Mouse (Mus musculus) embryonic facial prominence, embryonic 11.5 days (tissue): Measurements from ENCODE around the gene Gas2l2. TPM values are rescaled to one million over a fixed set of nuclear protein-coding genes. Genes with fewer than 3 reads are reported as not detected.

ENCODE experiments used
- ATAC-seq: fragments of 200-750 bp; cut with Nextera tagmentation; replicated peaks from 2 replicates; pipeline ENCODE4 v1.8.0; 2017; ENCODE audit warnings: low read depth; ENCODE audit not compliant: insufficient number of reproducible peaks, low FRiP score, low TSS enrichment
- DNase-seq: peaks from one replicate; pipeline ENCODE4 v3.0.0-alpha.2; 2015; ENCODE audit warnings: low spot score
- H3K27ac ChIP-seq: fragments of 300-500 bp; sonication (generic); replicated peaks from 2 replicates; pipeline ENCODE4 v1.5.1; 2014; ENCODE audit warnings: mild to moderate bottlenecking, low read depth, low read length, control low read depth
- H3K27me3 ChIP-seq: fragments of 300-500 bp; sonication (generic); 2 replicates; pipeline ENCODE4 v1.6.1; 2014; ENCODE audit warnings: mild to moderate bottlenecking, low read length, moderate library complexity, mixed read lengths; ENCODE audit not compliant: control insufficient read depth, insufficient read depth
- H3K36me3 ChIP-seq: fragments of 300-500 bp; sonication (generic); replicated peaks from 2 replicates; pipeline ENCODE4 v1.6.1; 2014; ENCODE audit warnings: low read depth, mild to moderate bottlenecking, low read length, moderate library complexity, mixed read lengths; ENCODE audit not compliant: control insufficient read depth, insufficient read depth
- H3K4me1 ChIP-seq: fragments of 300-500 bp; sonication (generic); 2 replicates; pipeline ENCODE4 v1.6.1; 2014; ENCODE audit warnings: low read length, mixed read lengths; ENCODE audit not compliant: control insufficient read depth, insufficient read depth
- H3K4me2 ChIP-seq: fragments of 300-500 bp; sonication (generic); 2 replicates; pipeline ENCODE4 v1.6.1; 2014; ENCODE audit warnings: low read depth, mild to moderate bottlenecking, control low read depth, low read length, moderate library complexity
- H3K4me3 ChIP-seq: fragments of 300-500 bp; sonication (generic); 2 replicates; pipeline ENCODE4 v1.5.1; 2014; ENCODE audit warnings: low read depth, low read length, control low read depth
- H3K9ac ChIP-seq: fragments of 300-500 bp; sonication (generic); replicated peaks from 2 replicates; pipeline ENCODE4 v1.6.1; 2014; ENCODE audit warnings: mild to moderate bottlenecking, control low read depth, low read length
- H3K9me3 ChIP-seq: fragments of 300-500 bp; sonication (generic); replicated peaks from 2 replicates; pipeline ENCODE4 v1.6.1; 2016; ENCODE audit warnings: mild to moderate bottlenecking, low read length, inconsistent platforms, mixed read lengths; ENCODE audit not compliant: control insufficient read depth
- WGBS: fragments of 180-500 bp; shearing (Covaris S2); extraction: QIAGEN DNeasy Blood & Tissue Kit; methylation state at CpG from one replicate; pipeline ENCODE4 v1.1.7; 2014; 5-methylcytosine and 5-hydroxymethylcytosine counted together
- polyA plus RNA-seq: library from polyadenylated mRNA; unstranded; fragments of >200 nt; fragmentation: Nextera tagmentation; extraction: Ambion mirVana; gene quantifications from 2 replicates; pipeline ENCODE4 v1.2.1, GENCODE M21; 2014

The Gas2l2 gene
- not detected in 2 replicates for polyA plus RNA-seq

DNA sequence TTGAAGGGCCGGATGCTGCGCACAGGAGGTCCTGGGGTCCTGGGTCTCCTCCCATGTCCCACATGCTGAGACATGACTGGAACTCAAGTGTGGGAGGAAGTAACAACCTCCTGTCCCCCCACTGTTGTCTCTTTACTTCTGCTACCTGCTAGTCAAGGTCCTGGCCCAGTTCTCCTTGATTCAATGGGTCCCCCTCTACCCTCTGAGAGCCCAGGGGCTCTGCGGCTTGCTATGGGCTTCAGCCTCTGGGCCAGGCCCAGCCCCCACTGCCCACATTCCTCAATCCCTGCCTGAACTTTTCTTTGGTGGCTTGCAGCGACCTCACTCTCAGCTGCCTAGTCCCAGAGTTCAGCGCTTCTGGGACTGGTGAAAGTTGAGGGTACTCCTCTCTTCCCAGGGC is at the start of gene Gas2l2:
Gene Gas2l2 (minus strand): TSS at position 101 of the 400 bp plus-strand sequence.
- Histone ChIP-seq H3K4me2 (no peak within 1 kb of the TSS), H3K27me3 (no peaks in the 10 kb centered on the region; the same call in 1 of the 2 replicates), H3K9ac (no peak within 1 kb of the TSS), H3K9me3 (no peaks in the 10 kb centered on the region), H3K27ac (no peak within 1 kb of the TSS), H3K4me3 (no peak within 1 kb of the TSS), H3K36me3 (no peaks in the 10 kb centered on the region), H3K4me1 (no peaks in the 10 kb centered on the region)
- DNase-seq, result no peak
- no peak for ATAC-seq
- 52% methylated on average over 5 of the region's 5 CpGs for WGBS

DNA sequence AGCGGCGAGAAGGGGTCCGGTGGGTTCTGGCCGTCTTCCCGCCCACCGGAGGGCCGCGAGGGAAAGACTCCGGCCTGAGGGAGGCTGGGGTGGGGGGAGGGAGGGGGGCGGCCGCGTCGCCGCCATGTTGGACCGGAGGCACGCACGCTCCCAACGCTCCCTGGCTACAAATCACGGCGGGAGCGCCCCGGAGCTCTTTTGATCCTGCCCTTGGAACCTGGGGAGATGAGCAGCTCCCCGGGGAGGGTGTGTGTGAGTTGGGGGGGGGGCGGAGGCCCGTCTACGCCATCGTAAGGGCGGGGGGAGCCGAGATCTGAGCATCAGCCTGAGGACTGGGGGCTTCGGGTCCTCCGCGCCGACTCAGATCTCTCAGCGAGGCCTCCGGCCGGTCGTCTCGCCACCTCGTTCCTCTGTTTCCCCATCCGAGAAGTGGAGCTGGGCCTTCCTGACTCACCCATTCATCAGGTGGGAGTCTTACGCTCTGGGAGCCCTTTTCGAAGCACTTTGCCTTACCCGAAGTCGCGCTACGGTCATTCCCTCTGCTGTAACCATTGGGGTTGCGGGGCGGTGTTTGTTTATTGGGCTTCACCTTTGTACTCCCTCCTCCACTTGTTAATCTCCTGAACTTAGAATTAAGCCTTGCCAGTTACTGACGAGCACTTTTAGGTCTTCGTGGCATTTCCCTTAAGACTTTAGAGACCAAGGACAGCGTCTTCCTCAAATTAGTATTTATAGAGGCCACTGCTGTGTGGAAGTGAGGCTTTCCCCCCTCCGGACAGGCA is 44.2 kb upstream of the Gas2l2 start:
- H3K4me2 ChIP-seq, result peak overlapping the region; percentile 48
- WGBS, result under 1% methylated on average over 46 of the region's 52 CpGs
- no peaks in the 10 kb centered on the region for H3K9me3 ChIP-seq
- no peaks in the 10 kb centered on the region for H3K4me1 ChIP-seq
- no peaks in the 10 kb centered on the region for H3K27me3 ChIP-seq
- peak overlapping the region; percentile 94 for H3K9ac ChIP-seq
- H3K36me3 ChIP-seq, result no peaks in the 10 kb centered on the region
- H3K4me3 ChIP-seq, result peak overlapping the region; percentile 85
- ATAC-seq (peak; percentile 75), DNase-seq (peak; percentile 68)
- H3K27ac ChIP-seq, result peak overlapping the region; percentile 93

GRCm38 (mm10) chr11:83472324-83473234 is 43.3 kb upstream of the Gas2l2 start, which contains the start of gene Taf15:
TSS of gene Taf15 (plus strand) at chr11:83473086.
- no peaks in the 10 kb centered on the region for H3K27me3 ChIP-seq
- peak within 1 kb of the TSS; percentile 85 for H3K4me3 ChIP-seq

GRCm38 (mm10) chr11:83471766-83472165 is 42.5 kb upstream of the Gas2l2 start:
- Histone ChIP-seq H3K4me3 (no peak overlapping the region), H3K27ac (no peak overlapping the region)
- WGBS, result 77% methylated on average over 2 of the region's 2 CpGs

More at GRCm38 (mm10) chr11:83472324-83473234, 43.3 kb upstream of the Gas2l2 start, which contains the start of gene Taf15:
- Histone ChIP-seq H3K4me1 (no peaks in the 10 kb centered on the region), H3K4me2 (peak within 1 kb of the TSS; percentile 48), H3K9ac (peak within 1 kb of the TSS; percentile 94), H3K9me3 (no peaks in the 10 kb centered on the region), H3K36me3 (no peaks in the 10 kb centered on the region), H3K27ac (peak within 1 kb of the TSS; percentile 93)
- DNase-seq, result peak; percentile 99
- WGBS, result under 1% methylated on average over 66 of the region's 66 CpGs
- peak; percentile 97 for ATAC-seq

GRCm38 (mm10) chr11:83468765-83469164 is 39.5 kb upstream of the Gas2l2 start:
- H3K4me1 ChIP-seq, result no peaks in the 10 kb centered on the region
- no peaks in the 10 kb centered on the region for H3K36me3 ChIP-seq
- no peaks in the 10 kb centered on the region for H3K27me3 ChIP-seq
- H3K9me3 ChIP-seq, result no peaks in the 10 kb centered on the region
- ATAC-seq (no peak), DNase-seq (no peak)
- WGBS, result 91% methylated on average over 3 of the region's 3 CpGs
- no peak overlapping the region for H3K9ac ChIP-seq
- H3K27ac ChIP-seq, result no peak overlapping the region
- H3K4me2 ChIP-seq, result no peak overlapping the region
- H3K4me3 ChIP-seq, result no peak overlapping the region

More at GRCm38 (mm10) chr11:83471766-83472165, 42.5 kb upstream of the Gas2l2 start:
- Histone ChIP-seq H3K9ac (no peak overlapping the region; the same call in 1 of the 2 replicates), H3K36me3 (no peaks in the 10 kb centered on the region), H3K9me3 (no peaks in the 10 kb centered on the region), H3K4me2 (no peak overlapping the region), H3K27me3 (no peaks in the 10 kb centered on the region), H3K4me1 (no peaks in the 10 kb centered on the region)
- no peak for ATAC-seq
- DNase-seq, result no peak

DNA sequence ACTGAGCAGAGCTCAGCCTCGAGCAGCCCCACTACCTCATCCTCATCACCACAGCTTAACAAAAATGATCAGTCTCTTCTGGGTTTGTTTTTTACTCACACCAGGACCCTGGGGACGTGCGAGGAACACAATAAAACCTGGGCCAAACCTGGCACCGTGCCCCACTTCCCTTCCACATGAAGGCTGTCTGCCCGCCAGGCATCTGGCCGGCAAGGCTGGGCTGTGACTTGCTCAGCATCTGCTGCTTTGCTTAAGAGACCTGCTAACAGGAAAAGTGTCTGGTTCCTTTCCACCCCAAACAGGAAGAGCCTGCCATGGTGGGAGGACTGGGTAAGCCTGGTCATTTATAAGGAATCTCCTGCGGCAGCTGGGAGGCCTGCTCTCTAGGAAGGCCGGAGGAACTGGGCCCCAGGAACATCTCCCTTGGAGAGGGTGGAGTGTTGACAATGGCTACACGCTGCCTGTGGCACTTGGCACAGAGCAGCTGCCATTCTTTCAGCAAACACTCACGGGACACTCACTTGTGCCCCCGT is 37.9 kb upstream of the Gas2l2 start:
- Histone ChIP-seq H3K4me1 (no peaks in the 10 kb centered on the region), H3K36me3 (no peaks in the 10 kb centered on the region), H3K27ac (no peak overlapping the region), H3K27me3 (peaks cover 6% of the 10 kb centered on the region; the same call in 1 of the 2 replicates), H3K4me2 (no peak overlapping the region), H3K4me3 (no peak overlapping the region), H3K9ac (no peak overlapping the region), H3K9me3 (no peaks in the 10 kb centered on the region)
- 71% methylated on average over 11 of the region's 11 CpGs for WGBS
- DNase-seq (no peak), ATAC-seq (no peak)

DNA sequence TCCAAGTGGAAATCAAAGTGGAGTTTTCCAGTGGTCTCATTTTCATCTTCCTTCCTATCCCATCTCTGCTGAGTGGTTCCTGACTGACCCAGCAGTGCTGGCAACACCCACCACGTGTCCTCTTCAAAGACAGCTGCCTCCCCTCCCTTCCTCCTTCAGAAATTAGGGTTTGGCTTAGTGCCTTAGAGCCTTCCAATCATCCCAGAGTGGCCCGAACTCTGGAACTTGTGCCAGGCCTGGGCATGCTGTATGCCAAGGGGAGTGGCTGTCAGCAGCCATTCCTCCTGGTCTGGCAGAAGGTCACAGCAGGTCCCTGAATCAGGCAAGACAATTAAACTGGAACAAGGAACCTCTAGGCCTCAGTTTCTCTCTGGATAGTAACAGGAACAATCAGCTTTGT is 36.7 kb upstream of the Gas2l2 start:
- Histone ChIP-seq H3K27ac (no peak overlapping the region), H3K4me3 (no peak overlapping the region), H3K4me1 (no peaks in the 10 kb centered on the region), H3K9me3 (no peaks in the 10 kb centered on the region), H3K9ac (no peak overlapping the region), H3K27me3 (peaks cover 7% of the 10 kb centered on the region), H3K36me3 (no peaks in the 10 kb centered on the region), H3K4me2 (no peak overlapping the region)
- 37% methylated on average over 2 of the region's 2 CpGs for WGBS
- DNase-seq (no peak), ATAC-seq (no peak)
